Mouse (Mus musculus) A20 (cell line): Measurements from ENCODE around the gene Micu1.
"Not testable (repeated sequence)": the region's sequence is repeated elsewhere in the genome, so short reads cannot be mapped to it uniquely, and the experiment has no call there.

ENCODE experiments used
- DNase-seq: peaks from one replicate; pipeline ENCODE4 v3.0.0-alpha.2; 2011; ENCODE audit warnings: low read depth, low spot score

The Micu1 gene

DNA sequence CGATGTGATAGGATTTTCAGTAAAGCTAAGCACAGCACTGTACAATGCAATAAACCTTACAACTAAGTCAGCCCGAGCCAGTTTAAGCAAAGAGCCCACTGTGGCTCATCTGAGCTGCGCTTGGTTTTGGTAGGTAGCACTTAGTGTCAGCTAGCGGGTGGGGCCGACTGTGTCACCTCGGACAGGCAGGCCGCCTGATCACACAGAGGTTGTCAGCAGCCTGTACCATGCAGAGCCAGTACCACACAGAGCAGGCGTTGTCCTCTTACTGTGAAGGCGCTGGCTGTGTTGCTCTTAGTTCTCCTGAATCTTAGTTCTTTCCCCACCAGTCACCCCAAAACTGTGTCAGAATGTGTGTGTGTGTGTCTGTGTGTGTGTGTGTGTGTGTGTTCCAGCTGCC, 146.7 kb downstream of the Micu1 start:
- no peak for DNase-seq

DNA sequence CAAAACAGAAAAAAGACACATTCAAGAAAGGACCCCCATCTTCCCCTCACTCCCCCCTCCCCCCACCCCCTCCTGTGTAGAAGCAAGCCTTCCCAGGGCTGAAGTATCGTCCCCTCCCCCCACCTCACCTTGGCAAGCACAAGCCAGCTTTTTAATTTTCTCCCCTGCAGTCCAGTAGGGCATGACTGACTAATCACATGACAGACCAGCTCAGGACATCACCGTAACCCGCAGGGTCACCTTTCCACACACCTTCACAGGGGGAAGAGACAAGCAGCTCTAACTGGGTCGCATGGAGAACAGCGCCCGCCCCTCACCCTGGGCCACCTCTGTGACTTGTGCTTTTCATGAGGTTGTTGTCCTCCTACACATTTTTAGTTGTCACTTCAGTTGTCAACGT, 147.1 kb downstream of the Micu1 start:
- no peak for DNase-seq

DNA sequence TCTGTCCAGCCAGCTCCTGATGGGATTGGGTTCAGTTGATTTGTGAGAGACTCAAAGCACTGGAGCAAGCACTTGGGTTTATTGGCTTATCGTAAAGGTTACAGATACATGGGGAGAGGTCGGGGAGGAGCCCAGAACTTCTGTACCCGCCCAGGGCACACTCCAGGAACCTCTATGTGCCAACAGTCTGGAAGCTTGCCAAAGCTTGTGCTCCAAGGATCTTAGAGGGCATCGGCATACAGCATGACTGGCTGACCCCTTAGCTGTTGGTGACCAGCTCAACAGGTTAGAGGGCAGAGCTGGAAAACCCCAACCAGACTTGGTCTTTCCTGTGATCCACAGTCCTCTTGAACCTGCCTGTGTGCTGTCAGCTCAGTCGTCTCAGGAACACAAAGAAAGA, 154.9 kb downstream of the Micu1 start:
- DNase-seq: no peak

DNA sequence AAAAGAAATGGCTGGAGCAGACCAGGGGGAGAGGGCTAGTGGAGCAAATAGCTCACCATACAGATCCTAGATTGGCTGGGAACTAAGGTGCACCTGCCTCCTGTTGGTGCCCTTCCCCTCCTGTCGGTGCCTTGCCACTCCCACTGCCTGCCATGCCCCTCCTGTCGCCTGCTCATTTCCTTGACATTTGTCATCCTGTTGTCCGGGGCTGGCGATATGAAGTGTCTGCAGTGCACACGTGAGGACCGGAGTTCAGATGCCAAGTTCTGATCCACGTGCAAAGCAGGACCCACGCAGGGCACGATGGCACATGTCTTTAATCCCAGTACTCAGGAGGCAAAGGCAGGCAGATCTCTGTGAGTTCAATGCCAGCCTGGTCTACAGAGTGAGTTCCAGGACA, 158.4 kb downstream of the Micu1 start:
- DNase-seq: no peak

DNA sequence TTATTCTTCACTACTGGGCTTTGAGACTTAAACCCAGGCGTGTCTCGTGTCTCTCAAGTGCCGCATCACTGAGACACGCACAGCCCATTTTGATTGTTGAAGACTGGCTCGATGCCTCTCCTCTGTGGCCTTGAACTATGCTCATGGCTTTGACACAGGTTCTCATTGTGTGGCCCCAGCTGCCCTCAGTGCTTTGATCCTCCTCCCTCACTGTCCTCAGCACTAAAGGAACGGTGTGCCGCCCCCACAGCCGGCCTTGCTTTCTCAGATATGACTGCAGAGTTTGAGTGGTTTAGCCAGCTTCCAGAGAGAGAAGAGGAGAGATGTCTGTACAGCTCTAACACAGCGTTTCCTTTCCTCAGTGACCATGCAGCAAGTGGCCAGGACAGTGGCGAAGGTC, 158.9 kb downstream of the Micu1 start:
- DNase-seq: no peak

DNA sequence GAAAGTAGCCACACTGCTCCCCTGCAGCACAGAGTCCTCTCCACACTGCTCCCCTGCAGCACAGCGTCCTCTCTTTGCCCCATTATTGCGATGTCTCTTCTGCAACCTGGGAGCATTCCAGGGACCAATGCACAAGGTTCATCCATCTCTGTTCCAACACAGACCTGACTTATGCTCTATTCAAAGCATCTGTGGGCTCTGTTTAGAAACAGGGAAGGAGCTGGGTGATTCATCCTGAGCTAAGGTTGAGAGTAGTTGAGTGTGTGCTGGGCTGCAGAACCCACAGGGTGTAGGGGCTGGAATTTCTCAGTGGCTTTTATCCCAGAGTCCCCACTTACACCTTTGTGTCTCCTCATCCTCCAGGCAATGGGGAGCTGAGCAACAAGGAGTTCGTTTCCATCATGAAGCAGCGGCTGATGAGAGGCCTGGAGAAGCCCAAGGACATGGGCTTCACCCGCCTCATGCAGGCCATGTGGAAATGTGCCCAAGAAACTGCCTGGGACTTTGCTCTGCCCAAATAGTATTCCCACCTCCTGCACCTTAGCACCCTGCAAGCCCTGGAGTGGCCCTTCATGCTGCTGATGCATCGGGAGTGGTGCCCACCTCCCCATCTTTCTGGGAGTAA, 160.7 kb downstream of the Micu1 start:
- DNase-seq: no peak

DNA sequence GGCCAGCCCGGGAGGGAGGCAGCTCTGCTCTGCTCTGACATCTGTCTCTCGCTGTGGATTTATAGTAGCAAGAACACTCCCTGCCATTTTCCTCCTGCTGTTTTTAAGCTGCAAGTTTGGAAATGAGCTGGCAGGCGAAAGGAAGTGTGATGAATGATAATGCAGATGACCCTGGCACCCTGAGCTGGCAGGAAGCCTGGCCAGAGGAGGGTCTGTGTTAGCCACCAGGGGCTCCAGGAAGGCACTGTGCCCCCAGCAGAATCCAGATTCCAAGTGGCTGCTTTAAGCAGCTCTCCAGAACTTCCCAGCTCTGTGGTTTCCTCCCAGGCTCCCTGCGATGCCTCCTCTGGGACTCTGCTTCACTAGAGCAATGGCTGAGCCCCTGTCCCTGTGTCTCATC, 161.3 kb downstream of the Micu1 start:
- DNase-seq: peak; percentile 25

DNA sequence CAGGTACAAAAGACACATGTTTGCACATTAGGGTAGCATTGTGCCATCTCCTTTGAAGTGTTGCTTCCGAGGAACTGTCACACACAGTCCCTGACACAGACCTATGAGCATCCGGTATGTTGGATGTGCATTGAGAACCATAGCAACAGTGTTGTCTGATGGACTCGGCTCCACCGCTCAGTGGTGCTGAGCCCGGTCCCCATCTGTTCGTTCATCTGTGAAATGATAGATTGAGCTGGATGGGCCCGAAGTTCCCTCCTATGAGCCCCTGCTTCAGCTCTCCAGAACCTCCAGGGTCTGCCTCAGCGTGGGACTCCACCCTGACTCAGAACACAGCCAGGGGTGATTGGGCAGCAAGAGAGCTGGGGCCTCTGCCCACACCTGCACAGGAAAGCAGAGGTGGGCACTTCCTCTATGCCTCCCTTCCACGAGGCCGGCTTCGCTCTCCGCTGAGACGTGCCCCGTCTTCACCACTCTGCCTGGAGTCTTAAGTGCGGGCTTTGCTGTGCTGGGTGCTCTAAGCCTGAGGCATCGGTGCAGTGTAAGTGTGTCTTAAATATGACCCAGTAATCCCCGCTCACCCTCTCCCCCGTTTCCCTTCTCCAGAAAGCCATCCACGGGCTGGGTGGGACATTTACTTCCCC, 162.1 kb downstream of the Micu1 start:
- peak; percentile 86 for DNase-seq

DNA sequence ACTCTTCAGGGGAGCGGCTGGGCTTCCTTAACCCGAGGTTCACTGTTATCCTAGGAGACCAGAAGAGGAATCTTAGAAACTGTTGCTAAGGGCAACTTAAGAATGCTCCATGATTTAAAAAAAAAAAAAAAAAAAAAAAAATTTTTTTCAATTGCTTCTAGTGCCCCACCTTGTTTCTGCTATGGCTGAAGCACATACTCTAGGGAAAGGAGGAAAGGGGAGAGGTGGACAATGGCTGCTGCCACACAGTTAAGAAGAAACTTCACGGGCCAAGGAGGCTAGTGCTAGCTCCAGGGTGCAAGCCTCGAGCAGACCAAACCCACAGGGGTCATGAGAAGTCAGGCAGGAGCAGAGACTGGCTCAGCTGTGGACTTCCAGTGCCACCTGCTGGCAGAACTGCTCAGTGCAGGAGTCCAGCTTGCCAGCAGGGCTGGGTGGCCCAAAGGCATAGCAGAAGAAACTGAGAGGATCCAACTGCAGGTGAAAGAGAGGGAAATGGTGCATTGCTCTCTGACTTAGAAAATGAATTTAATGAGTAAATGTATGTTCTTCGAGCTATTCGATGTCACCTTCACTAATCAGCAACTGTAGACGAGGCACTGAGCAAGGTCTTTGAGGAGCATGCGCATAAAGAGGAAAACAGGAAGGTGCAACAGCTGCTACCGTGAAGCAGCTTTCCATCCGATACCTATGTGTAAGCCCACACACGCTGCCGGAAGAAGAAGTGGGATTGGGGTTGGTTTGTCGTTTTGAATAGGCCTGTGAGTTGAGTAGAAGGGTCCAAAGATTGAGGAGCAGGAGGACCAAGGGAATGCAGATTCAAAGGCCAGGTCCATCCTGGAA, 162.8 kb downstream of the Micu1 start:
- DNase-seq: peak; percentile 96

DNA sequence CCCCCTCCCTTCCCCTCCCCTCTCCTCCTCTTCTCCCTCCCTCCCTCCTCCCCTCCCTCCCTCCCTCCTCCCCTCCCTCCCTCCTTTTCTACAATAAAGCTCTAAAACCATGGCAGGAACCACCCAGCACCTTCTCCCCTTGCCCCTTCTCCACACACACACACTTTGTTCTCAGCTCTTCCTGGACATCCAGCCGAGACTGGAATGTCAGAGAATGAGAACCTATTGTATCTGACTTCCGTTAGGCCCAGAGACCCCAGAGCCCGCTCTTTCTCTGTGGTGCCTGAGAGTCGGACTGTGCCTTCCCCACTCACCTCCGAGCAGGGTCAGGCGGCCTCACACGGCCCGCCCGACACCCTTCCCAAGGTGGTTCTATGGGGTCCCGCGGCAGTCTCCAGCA, 166.0 kb downstream of the Micu1 start:
- no peak for DNase-seq

DNA sequence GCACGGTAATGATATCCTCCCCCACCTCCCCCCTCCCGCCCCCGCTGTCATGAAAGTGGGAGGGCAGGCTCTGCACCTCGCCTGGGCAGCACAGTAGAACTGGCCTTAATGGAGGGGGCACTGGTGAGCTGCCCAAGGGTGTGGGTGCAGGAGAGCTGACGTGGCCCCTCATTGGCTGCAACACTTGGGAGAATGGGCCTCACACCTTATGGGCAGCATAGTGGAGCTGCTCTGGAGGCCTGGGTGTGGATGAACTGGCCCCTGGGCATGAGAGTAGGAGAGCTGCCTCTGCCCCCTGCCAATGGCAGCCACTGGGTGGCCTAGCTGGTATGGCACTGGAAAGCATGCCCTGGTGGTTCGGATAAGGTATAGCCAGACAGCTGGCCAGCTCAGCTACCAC, 167.8 kb downstream of the Micu1 start:
- DNase-seq: no peak

DNA sequence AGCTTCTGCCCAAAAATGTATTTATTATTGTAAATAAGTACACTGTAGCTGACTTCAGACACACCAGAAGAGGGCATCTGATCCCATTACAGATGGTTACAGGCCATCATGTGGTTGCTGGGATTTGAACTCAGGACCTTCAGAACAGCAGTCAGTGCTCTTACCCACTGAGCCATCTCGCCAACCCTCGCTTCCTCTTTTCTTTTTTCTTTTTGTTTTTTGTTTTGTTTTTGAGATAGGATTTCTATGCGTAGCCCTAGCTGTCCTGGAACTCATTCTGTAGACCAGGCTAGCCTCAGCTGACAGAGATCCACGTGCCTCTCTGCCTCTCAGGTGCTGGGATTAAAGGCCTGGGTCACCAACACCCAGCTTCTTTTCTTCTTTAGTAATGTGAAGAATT, 170.4 kb downstream of the Micu1 start:
- not testable (repeated sequence) for DNase-seq

DNA sequence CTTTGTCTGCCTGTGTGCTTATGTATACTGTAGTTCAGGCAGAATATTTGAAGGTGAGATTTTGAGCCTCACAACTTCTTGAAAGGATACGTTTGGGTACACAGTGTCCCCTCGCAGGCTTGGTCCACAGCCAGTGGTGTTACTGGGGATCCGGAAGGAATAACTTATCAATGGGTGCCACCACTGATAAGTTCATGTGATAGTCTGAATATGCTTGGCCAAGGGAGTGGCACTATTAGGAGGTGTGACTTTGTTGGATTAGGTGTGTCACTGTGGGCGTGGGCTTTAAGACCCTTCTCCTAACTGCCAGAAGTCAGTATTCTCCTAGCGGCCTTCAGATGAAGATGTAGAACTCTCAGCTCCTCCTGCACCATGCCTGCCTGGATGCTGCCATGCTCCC, 170.9 kb downstream of the Micu1 start:
- no peak for DNase-seq

DNA sequence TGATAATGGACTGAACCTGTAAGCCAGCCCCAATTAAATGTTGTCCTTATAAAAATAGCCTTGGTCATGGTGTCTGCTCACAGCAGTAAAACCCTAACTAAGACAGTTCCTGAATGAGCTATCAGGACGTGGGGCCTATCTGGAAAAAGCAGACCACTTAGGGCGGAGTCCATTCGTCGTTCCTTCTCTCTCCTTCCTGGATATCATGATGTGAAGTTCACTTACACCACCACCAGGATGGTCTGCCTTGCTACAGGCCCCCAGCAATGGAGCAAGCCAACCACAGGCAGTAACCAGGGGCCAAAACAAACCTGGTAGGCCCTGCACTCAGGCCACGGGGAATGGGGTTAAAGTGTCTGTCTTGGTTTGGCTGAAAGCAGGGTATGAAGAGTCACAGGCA, 171.3 kb downstream of the Micu1 start:
- DNase-seq: no peak

DNA sequence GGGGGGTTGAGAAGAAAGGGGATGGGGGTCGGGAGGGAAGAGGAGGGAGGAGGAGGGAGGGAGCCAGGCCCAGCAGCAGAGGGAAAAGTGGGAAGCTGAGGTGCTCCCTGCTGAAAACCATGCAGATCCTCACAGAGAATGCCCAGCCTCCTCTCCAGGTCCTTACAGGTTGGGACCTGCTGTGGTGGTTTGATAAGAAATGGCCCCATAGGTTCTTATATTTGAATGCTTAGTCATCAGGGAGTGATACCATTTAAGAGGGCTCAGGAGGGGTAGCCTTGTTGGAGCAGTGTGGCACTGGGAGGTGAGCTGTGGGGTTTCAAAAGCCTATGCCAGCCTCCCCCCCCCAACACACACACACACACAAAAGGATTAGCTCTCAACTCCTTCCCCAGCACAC, 173.1 kb downstream of the Micu1 start:
- DNase-seq: no peak

DNA sequence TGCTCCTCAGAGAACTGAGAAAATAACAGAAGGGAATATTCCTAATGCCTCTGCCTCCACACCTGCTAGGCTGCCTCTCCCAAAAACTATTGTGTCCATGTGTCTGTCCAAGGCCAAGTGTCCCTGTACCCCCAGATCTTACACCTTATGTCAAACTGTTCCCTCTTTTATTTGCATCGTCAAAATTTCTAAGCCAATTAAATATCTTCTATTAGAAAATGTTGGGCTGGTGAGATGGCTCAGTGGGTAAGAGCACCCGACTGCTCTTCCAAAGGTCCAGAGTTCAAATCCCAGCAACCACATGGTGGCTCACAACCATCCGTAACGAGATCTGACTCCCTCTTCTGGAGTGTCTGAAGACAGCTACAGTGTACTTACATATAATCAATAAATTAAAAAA, 174.4 kb downstream of the Micu1 start:
- not testable (repeated sequence) for DNase-seq

DNA sequence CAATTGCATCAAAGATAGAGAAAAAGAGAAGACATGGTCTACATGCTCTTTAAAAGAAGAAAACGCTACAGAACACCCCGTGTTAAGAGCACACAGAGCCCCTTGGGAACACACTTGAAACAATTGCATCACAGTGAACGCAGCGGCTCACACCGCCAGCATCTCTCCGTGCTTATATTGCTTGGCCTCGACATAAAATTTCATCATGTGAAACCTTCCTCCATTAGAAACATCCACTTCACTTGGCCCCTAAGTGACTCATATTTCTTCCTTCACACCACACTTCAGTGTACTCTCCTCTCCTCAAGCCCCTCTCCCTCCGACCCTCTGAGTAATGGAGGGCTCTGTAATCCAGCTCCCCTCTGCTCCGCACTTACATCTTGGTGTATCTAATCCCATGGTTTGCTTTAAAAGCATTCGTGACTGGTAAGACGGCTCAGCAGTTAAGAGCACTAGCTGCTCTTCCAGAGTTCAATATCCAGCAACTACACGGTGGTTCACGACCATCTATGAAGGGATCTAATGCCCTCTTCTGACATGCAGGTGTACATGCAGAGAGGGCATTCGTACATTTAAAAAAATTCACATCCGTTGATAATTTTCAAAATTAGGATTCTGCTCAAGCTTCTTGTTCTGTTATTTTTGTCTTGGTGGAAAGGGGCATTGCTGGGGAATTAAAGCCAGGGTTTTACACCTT, 175.3 kb downstream of the Micu1 start:
- peak; percentile 15 for DNase-seq

DNA sequence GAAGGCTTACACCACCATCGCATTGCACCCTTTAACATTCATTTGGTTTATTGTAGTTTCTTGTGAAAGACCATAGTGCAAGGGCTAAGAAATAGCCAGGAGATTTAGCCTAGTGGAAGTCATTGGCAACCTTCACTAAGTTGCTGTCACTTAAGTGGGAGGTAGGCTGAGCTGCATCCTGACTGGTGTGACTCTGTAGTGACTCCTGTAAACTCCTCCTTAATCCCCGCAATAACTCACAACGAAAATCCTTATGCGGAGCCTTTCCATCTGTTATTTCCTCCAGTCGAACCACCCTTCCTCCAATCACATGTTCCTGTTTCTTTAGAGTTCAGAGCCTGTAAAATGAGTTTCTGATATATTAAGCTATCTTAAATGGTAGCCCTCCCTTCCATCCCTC, 176.5 kb downstream of the Micu1 start:
- DNase-seq: no peak

DNA sequence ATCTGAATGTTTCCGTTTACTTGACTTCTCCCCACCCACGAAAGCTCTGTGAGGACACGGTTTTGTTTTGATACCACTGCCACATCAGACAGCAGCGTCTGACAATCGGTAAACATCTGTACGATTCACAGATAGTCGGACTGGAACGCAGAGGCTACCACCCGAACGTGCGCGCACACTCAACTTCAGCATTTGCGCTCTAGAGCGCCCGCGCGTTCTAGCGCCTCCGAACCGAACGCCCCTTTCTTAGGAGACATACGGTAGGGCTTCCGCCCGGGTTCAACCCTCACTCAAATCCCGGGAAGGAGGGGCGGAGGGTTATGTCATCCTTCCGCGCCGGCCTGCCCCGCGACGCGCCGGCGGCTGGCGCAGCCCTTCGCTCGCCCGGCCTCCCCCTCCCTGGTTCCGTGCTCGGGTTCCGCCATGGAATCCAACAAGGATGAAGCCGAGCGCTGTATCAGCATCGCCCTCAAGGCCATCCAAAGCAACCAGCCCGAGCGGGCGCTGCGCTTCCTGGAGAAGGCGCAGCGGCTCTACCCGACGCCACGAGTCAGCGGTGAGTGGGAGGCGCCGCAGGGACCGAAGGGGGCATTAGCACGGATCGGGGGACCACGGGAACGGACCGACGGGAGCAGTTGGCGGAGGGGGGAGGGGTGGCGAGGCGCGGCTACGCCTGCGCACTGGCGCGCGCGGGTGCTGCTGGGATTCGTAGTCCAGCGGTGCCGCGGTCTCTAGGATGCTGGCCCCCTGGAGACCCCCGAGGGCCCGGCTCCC, 177.2 kb downstream of the Micu1 start, which contains the start of gene Dnajb12:
Gene Dnajb12 (plus strand): TSS at position 302 of the 774 bp plus-strand sequence.
- peak; percentile 97 for DNase-seq

DNA sequence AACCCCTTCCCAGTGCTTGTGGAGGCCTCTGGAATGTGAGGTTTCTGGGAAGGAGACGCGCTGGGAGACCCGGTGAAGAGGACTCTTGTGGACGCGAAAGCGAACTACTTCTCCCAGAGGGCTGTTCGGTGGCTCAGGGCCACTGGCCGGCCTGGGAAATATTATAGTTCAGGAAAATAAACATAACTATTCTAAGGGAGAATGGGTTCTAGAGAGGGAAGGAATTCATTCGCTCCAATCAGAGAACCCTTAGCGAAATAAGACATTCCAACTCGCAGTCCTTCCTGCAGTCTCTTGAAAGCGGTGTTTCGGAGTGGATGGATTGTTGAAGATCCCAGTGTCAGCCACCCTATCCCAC, 177.7 kb downstream of the Micu1 start:
- no peak for DNase-seq

DNA sequence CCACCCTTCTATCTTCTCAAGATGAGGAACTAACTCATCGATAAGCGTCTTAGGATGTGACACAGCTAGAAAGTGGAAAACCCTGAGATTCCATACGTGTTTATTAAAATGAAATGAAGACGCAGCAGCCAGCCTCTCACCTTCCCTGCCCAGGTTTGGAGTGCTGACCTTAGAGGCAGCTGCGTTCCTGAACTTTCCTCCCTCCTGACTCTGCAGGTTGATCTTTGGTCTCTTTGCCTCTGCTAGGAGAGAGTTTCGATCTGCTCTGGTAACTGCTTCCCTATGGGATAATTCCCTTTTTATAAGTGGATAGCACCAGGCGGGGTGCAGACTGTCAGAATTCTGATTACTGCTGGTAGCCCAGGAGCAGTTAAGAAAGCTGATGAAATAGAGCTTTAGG, 178.6 kb downstream of the Micu1 start:
- no peak for DNase-seq
